Mouse (Mus musculus): ENCODE results near the gene Syt1. TPM values are rescaled to one million over a fixed set of nuclear protein-coding genes. Genes with fewer than 3 reads are reported as not detected.

Gene Syt1
- polyA plus RNA-seq, 1 experiment from 2014 or later, result 0.29 TPM

DNA sequence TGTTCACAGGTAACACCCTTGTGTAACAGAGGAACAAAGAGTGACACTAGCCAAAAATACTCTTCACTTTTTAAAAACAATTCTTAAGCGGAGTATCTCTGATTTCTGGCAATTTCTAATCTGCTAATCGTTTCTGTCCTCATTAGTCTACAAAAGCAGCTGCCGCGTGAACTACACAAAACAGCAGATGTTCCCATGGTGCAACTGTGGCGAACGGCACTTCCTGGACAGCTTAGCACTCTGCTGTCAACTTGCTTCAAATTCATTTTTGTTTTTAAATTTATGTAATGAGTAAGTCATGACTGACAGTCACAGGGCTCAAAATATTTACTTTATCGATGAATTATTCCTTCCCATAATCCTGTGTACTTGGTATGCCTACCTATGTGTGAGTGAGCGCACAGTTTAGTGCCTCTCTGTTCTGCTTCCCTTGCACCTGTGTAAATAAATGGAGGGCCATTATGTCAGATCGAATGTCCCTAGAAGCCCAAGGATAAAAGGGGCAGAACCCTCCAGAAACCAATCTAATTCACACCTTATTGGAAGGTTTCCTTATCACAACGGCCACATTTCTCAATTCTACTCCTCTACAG is 73.8 kb downstream of the Syt1 start:
- no peak for ATAC-seq
- H3K9ac ChIP-seq, result no peak overlapping the region
- no peaks in the 10 kb centered on the region for H3K4me1 ChIP-seq
- 67% methylated on average over 10 of the region's 10 CpGs for WGBS (ENCODE audit: insufficient replicate concordance)
- H3K36me3 ChIP-seq, result no peaks in the 10 kb centered on the region
- H3K4me2 ChIP-seq, result no peak overlapping the region
- H3K9me3 ChIP-seq (replicated peaks), result no peaks in the 10 kb centered on the region
- H3K27me3 ChIP-seq (replicated peaks), result no peaks in the 10 kb centered on the region
- no peak overlapping the region for H3K4me3 ChIP-seq
- H3K27ac ChIP-seq, result no peak overlapping the region

GRCm38 (mm10) chr10:108930299-108930698 is 80.5 kb downstream of the Syt1 start:
- no peak overlapping the region for H3K4me3 ChIP-seq
- 66% methylated on average over 3 of the region's 3 CpGs for WGBS (ENCODE audit: insufficient replicate concordance)
- no peaks in the 10 kb centered on the region for H3K27me3 ChIP-seq (replicated peaks)
- H3K36me3 ChIP-seq, result no peaks in the 10 kb centered on the region
- no peaks in the 10 kb centered on the region for H3K4me1 ChIP-seq
- no peak overlapping the region for H3K4me2 ChIP-seq
- no peak for ATAC-seq
- no peak overlapping the region for H3K9ac ChIP-seq
- H3K9me3 ChIP-seq (replicated peaks), result no peaks in the 10 kb centered on the region
- H3K27ac ChIP-seq, result no peak overlapping the region

- H3K4me1 ChIP-seq, result no peaks in the 10 kb centered on the region
Measured at GRCm38 (mm10) chr10:108929676-108930075, 81.1 kb downstream of the Syt1 start.

GRCm38 (mm10) chr10:108905264-108905663 is 105.5 kb downstream of the Syt1 start:
- ATAC-seq, result no peak
- 81% methylated on average over 1 of the region's 1 CpGs for WGBS (ENCODE audit: insufficient replicate concordance)
- H3K27ac ChIP-seq, result no peak overlapping the region

More at GRCm38 (mm10) chr10:108929676-108930075, 81.1 kb downstream of the Syt1 start:
- ATAC-seq, result no peak
- no peaks in the 10 kb centered on the region for H3K27me3 ChIP-seq (replicated peaks)
- no peak overlapping the region for H3K4me3 ChIP-seq
- H3K9ac ChIP-seq, result no peak overlapping the region
- H3K4me2 ChIP-seq, result no peak overlapping the region
- 77% methylated on average over 6 of the region's 6 CpGs for WGBS (ENCODE audit: insufficient replicate concordance)
- no peaks in the 10 kb centered on the region for H3K9me3 ChIP-seq (replicated peaks)
- no peak overlapping the region for H3K27ac ChIP-seq
- no peaks in the 10 kb centered on the region for H3K36me3 ChIP-seq

GRCm38 (mm10) chr10:108904371-108904770 is 106.4 kb downstream of the Syt1 start:
- no peaks in the 10 kb centered on the region for H3K36me3 ChIP-seq
- H3K9ac ChIP-seq, result no peak overlapping the region
- ATAC-seq, result no peak
- no peaks in the 10 kb centered on the region for H3K9me3 ChIP-seq (replicated peaks)
- no peak overlapping the region for H3K27ac ChIP-seq
- H3K4me3 ChIP-seq, result no peak overlapping the region
- H3K4me2 ChIP-seq, result no peak overlapping the region
- 57% methylated on average over 4 of the region's 4 CpGs for WGBS (ENCODE audit: insufficient replicate concordance)
- H3K27me3 ChIP-seq (replicated peaks), result no peaks in the 10 kb centered on the region
- H3K4me1 ChIP-seq, result no peaks in the 10 kb centered on the region

More at GRCm38 (mm10) chr10:108905264-108905663, 105.5 kb downstream of the Syt1 start:
- Histone ChIP-seq H3K9me3 (replicated peaks) (no peaks in the 10 kb centered on the region), H3K4me1 (no peaks in the 10 kb centered on the region), H3K4me2 (no peak overlapping the region), H3K36me3 (no peaks in the 10 kb centered on the region), H3K4me3 (no peak overlapping the region), H3K9ac (no peak overlapping the region), H3K27me3 (replicated peaks) (no peaks in the 10 kb centered on the region)

- Histone ChIP-seq H3K4me2 (no peak overlapping the region), H3K4me3 (no peak overlapping the region), H3K27me3 (replicated peaks) (no peaks in the 10 kb centered on the region), H3K9ac (no peak overlapping the region), H3K9me3 (replicated peaks) (no peaks in the 10 kb centered on the region), H3K4me1 (no peaks in the 10 kb centered on the region), H3K36me3 (no peaks in the 10 kb centered on the region), H3K27ac (no peak overlapping the region)
- ATAC-seq, result no peak
- WGBS (ENCODE audit: insufficient replicate concordance), result 66% methylated on average over 5 of the region's 5 CpGs
Measured at GRCm38 (mm10) chr10:108896529-108896928, 114.3 kb downstream of the Syt1 start.

DNA sequence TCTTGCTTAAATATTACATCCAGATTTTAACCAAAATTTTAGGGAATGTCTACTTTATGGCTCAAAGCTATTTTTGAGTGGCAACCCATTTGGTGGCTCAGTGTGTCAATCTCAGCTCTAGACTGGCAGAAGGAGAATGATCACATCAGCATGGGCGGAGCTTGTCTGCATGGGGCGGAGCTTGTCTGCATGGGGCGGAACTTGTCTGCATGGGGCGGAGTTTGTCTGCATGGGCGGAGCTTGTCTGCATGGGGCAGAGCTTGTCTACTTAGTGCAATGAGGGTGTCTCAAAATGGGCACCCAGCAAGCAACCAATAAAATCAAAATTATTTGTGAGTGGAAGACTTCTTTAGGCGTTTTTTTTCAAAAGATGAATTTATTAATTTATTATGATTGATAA is 117.5 kb downstream of the Syt1 start:
- no peak for ATAC-seq
- Histone ChIP-seq H3K9me3 (replicated peaks) (no peaks in the 10 kb centered on the region), H3K36me3 (no peaks in the 10 kb centered on the region), H3K4me2 (no peak overlapping the region), H3K4me1 (no peaks in the 10 kb centered on the region), H3K27ac (no peak overlapping the region), H3K27me3 (replicated peaks) (no peaks in the 10 kb centered on the region), H3K4me3 (no peak overlapping the region), H3K9ac (no peak overlapping the region)
- 75% methylated on average over 6 of the region's 6 CpGs for WGBS (ENCODE audit: insufficient replicate concordance)

GRCm38 (mm10) chr10:108892441-108892840 is 118.3 kb downstream of the Syt1 start:
- Histone ChIP-seq H3K4me2 (no peak overlapping the region), H3K27me3 (replicated peaks) (no peaks in the 10 kb centered on the region), H3K4me1 (no peaks in the 10 kb centered on the region), H3K9ac (no peak overlapping the region), H3K4me3 (no peak overlapping the region), H3K27ac (no peak overlapping the region), H3K36me3 (no peaks in the 10 kb centered on the region), H3K9me3 (replicated peaks) (no peaks in the 10 kb centered on the region)
- WGBS (ENCODE audit: insufficient replicate concordance), result 81% methylated on average over 1 of the region's 1 CpGs
- ATAC-seq, result no peak

GRCm38 (mm10) chr10:108889084-108889483 is 121.7 kb downstream of the Syt1 start:
- no peak for ATAC-seq
- H3K27me3 ChIP-seq (replicated peaks), result no peaks in the 10 kb centered on the region
- no peak overlapping the region for H3K9ac ChIP-seq
- H3K27ac ChIP-seq, result no peak overlapping the region
- H3K4me2 ChIP-seq, result no peak overlapping the region
- 75% methylated on average over 4 of the region's 4 CpGs for WGBS (ENCODE audit: insufficient replicate concordance)
- H3K4me3 ChIP-seq, result no peak overlapping the region
- no peaks in the 10 kb centered on the region for H3K36me3 ChIP-seq
- H3K4me1 ChIP-seq, result no peaks in the 10 kb centered on the region
- no peaks in the 10 kb centered on the region for H3K9me3 ChIP-seq (replicated peaks)

DNA sequence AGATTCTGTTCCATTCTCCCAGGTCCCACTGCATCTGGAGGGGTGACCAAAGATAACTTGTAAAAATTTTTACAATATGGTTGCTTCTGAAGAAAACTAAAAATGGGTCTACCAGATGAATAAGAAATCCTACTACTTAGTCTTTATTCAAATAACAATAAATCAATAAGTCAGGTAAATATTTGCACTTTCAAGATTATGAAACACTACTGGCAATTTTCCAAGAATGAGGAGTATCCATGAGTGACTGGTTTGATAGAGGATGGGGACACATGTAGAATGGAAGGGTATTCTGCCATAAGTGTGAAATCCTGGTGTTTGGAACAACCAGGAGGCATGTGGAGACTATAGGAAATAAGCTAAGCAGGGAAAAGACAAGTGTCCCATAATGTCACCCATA is 124.0 kb downstream of the Syt1 start:
- no peak overlapping the region for H3K4me3 ChIP-seq
- no peak overlapping the region for H3K4me2 ChIP-seq
- no peak overlapping the region for H3K27ac ChIP-seq
- H3K9ac ChIP-seq, result no peak overlapping the region
- no peaks in the 10 kb centered on the region for H3K36me3 ChIP-seq
- no peaks in the 10 kb centered on the region for H3K27me3 ChIP-seq (replicated peaks)
- H3K4me1 ChIP-seq, result no peaks in the 10 kb centered on the region
- no peaks in the 10 kb centered on the region for H3K9me3 ChIP-seq (replicated peaks)
- ATAC-seq, result no peak

GRCm38 (mm10) chr10:108885769-108886168 is 125.0 kb downstream of the Syt1 start:
- H3K27me3 ChIP-seq (replicated peaks), result no peaks in the 10 kb centered on the region
- H3K9me3 ChIP-seq (replicated peaks), result no peaks in the 10 kb centered on the region
- WGBS (ENCODE audit: insufficient replicate concordance), result 71% methylated on average over 1 of the region's 1 CpGs
- no peak overlapping the region for H3K9ac ChIP-seq
- H3K27ac ChIP-seq, result no peak overlapping the region
- H3K4me2 ChIP-seq, result no peak overlapping the region
- H3K4me1 ChIP-seq, result no peaks in the 10 kb centered on the region
- no peaks in the 10 kb centered on the region for H3K36me3 ChIP-seq
- no peak overlapping the region for H3K4me3 ChIP-seq
- ATAC-seq, result no peak

GRCm38 (mm10) chr10:108884520-108884919 is 126.3 kb downstream of the Syt1 start:
- H3K9ac ChIP-seq, result no peak overlapping the region
- H3K27ac ChIP-seq, result no peak overlapping the region
- H3K36me3 ChIP-seq, result no peaks in the 10 kb centered on the region
- no peaks in the 10 kb centered on the region for H3K27me3 ChIP-seq (replicated peaks)
- no peak for ATAC-seq
- H3K4me3 ChIP-seq, result no peak overlapping the region
- no peaks in the 10 kb centered on the region for H3K4me1 ChIP-seq
- H3K4me2 ChIP-seq, result no peak overlapping the region
- H3K9me3 ChIP-seq (replicated peaks), result no peaks in the 10 kb centered on the region
- 48% methylated on average over 1 of the region's 1 CpGs for WGBS (ENCODE audit: insufficient replicate concordance)

GRCm38 (mm10) chr10:108880372-108880771 is 130.4 kb downstream of the Syt1 start:
- no peaks in the 10 kb centered on the region for H3K27me3 ChIP-seq (replicated peaks)
- no peak overlapping the region for H3K4me2 ChIP-seq
- no peaks in the 10 kb centered on the region for H3K4me1 ChIP-seq
- ATAC-seq, result no peak
- 71% methylated on average over 2 of the region's 2 CpGs for WGBS (ENCODE audit: insufficient replicate concordance)
- H3K9me3 ChIP-seq (replicated peaks), result 0 out of 2 replicates have a peak, but pooled peaks cover 5% of the 10 kb centered on the region
- H3K4me3 ChIP-seq, result no peak overlapping the region
- no peaks in the 10 kb centered on the region for H3K36me3 ChIP-seq
- no peak overlapping the region for H3K9ac ChIP-seq
- H3K27ac ChIP-seq, result no peak overlapping the region

Measured in liver, embryonic 12.5 days (tissue).